Mouse (Mus musculus) ovary, adult 18-20 months (tissue): ENCODE data around the gene Gprin1.

ENCODE experiments used
- DNase-seq: peaks from one replicate; pipeline ENCODE4 v3.0.0; 2022; ENCODE audit warnings: low spot score, mixed read lengths

Gene Gprin1

GRCm38 (mm10) chr13:54723143-54723542 lies 26.5 kb downstream of the Gprin1 start:
- DNase-seq = no peak

- no peak for DNase-seq
Measured at GRCm38 (mm10) chr13:54716916-54717315, 32.8 kb downstream of the Gprin1 start.

- no peak for DNase-seq
Measured at GRCm38 (mm10) chr13:54714996-54715395, 34.7 kb downstream of the Gprin1 start.

- DNase-seq = no peak
Measured at GRCm38 (mm10) chr13:54714393-54714792, 35.3 kb downstream of the Gprin1 start.

GRCm38 (mm10) chr13:54710866-54711265 lies 38.8 kb downstream of the Gprin1 start:
- DNase-seq = no peak

GRCm38 (mm10) chr13:54704890-54705289 lies 44.8 kb downstream of the Gprin1 start:
- DNase-seq = no peak

GRCm38 (mm10) chr13:54702507-54702906 lies 47.2 kb downstream of the Gprin1 start:
- DNase-seq = no peak

- no peak for DNase-seq
Measured at GRCm38 (mm10) chr13:54701243-54701642, 48.4 kb downstream of the Gprin1 start, which contains the start of gene Cdhr2. Gene Cdhr2, plus strand, starts transcription at chr13:54701461.

- no peak for DNase-seq
Measured at GRCm38 (mm10) chr13:54695479-54696230, 54.0 kb downstream of the Gprin1 start.

- peak; percentile 82 for DNase-seq
Measured at GRCm38 (mm10) chr13:54694348-54695060, 55.2 kb downstream of the Gprin1 start.

- peak; percentile 99 for DNase-seq
Measured at GRCm38 (mm10) chr13:54693558-54694347, 55.9 kb downstream of the Gprin1 start, which contains the start of gene Rnf44. Gene Rnf44, minus strand, starts transcription at chr13:54693907.

GRCm38 (mm10) chr13:54692711-54693557 lies 56.7 kb downstream of the Gprin1 start:
- no peak for DNase-seq

GRCm38 (mm10) chr13:54691737-54692136 lies 57.9 kb downstream of the Gprin1 start:
- no peak for DNase-seq

- no peak for DNase-seq
Measured at GRCm38 (mm10) chr13:54690151-54690740, 59.4 kb downstream of the Gprin1 start.

- DNase-seq = peak; percentile 96
Measured at GRCm38 (mm10) chr13:54687575-54688424, 61.9 kb downstream of the Gprin1 start.

GRCm38 (mm10) chr13:54687096-54687495 lies 62.6 kb downstream of the Gprin1 start:
- peak; percentile 71 for DNase-seq
